Mouse (Mus musculus) megakaryocyte-erythroid progenitor cell, adult 5 weeks (primary cell): ENCODE data around the gene Mplkip. TPM values are rescaled to one million over a fixed set of nuclear protein-coding genes. Genes with fewer than 3 reads are reported as not detected.

Source experiments
- polyA plus RNA-seq: library from polyadenylated mRNA; stranded (reverse); fragments of >175 nt; gene quantifications from 2 replicates; pipeline ENCODE4 v1.2.3, GENCODE M21; 2012

Gene Mplkip
- polyA plus RNA-seq: 21.6 and 24.3 TPM in 2 replicates

GRCm38 (mm10) chr13:17694911-17695699 lies at the start of gene Mplkip, which contains the start of gene Sugct:
TSS of gene Mplkip (plus strand) at chr13:17695192.
TSS of gene Sugct (minus strand) at chr13:17695553.

Other genes with a start within 250 kb of the Mplkip start
- 1.2 TPM in 2 replicates for gene Sugct, start 361 bp downstream of the Mplkip start, polyA plus RNA-seq
- gene Cdk13, start 109.9 kb downstream of the Mplkip start, polyA plus RNA-seq: 119 and 143 TPM in 2 replicates
- 5.8 and 7.3 TPM in 2 replicates for gene Rala, start 249.0 kb downstream of the Mplkip start, polyA plus RNA-seq